Mouse (Mus musculus): ENCODE measurements around the gene Cpa5. TPM values are rescaled to one million over a fixed set of nuclear protein-coding genes. Genes with fewer than 3 reads are reported as not detected.

Cpa5 gene
- polyA plus RNA-seq, 1 experiment from 2014 or later = not detected

DNA sequence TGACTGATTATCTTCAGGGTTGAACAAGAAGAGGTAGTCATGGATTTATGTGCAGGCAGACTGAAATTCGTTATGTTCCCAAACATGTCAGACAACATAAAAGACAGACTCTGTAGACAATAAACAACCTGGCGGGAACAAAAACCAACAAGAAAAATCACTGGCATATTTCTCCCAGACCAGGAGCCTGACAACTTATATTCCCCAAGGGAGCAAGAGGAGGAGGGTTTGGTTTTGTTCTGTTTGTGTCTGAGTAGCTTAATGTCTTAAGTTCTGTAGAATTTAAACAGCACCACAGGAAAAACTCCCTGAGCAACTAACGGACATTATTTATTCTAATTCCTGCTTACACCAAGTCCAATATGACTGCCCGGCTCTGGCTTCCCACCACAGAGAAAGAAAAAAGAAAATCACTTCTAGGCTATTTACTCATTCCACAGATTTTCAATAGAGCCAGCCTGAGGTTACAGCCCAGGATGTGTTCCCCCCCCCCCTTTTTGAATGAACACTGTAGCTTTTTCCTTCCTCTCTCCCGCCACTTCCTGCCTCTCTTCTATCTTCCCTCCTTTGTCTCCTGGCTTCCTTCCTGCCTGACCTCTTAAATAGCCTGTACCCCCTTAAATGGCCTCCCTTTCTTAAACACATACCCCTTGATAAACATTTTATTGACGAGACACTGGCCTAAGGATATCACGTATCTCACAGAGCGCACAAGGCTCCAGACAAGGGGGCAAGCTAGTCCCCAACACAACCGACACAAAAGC is 41.8 kb downstream of the Cpa5 start:
- 55% methylated on average over 9 of the region's 9 CpGs for WGBS
- H3K9ac ChIP-seq (ENCODE audit: low read depth, low read length) = no peak overlapping the region
- H3K4me2 ChIP-seq (replicated peaks; ENCODE audit: low read depth) = no peak overlapping the region
- no peaks in the 10 kb centered on the region for H3K4me1 ChIP-seq (replicated peaks; ENCODE audit: control insufficient read depth, insufficient read depth, low read length)
- TF ChIP-seq CTCF (IDR thresholded peaks at IDR 0.05; ENCODE audit: low read depth) = no peak
- H3K36me3 ChIP-seq (ENCODE audit: control insufficient read depth, insufficient read depth) = no peaks in the 10 kb centered on the region
- H3K4me3 ChIP-seq (ENCODE audit: low read depth, low read length) = no peak overlapping the region
- no peaks in the 10 kb centered on the region for H3K27me3 ChIP-seq (replicated peaks; ENCODE audit: control insufficient read depth, insufficient read depth, low read length)
- no peak overlapping the region for H3K27ac ChIP-seq (ENCODE audit: low read depth, low read length)
- no peak for ATAC-seq
- no peaks in the 10 kb centered on the region for H3K9me3 ChIP-seq (ENCODE audit: control insufficient read depth)

DNA sequence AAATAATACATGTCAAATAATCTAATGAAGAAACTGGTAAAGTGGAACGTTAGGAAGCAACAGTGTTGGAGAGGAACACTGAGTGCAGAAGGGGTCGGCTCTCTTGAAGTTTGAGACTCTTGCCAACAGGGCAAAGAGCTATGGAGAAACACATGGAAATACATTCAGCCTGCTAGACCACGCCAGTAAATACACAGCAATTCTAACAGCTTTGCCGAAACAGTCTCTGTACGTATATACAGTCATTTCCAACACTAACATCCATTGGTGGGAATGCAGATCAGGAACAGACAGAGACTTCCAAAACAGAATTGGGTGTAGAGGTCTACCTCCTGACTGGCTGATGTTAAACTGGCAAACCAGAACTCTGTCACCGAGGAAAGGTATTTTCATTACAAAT is 42.7 kb downstream of the Cpa5 start:
- no peak for TF ChIP-seq CTCF (IDR thresholded peaks at IDR 0.05; ENCODE audit: low read depth)
- no peak overlapping the region for H3K27ac ChIP-seq (ENCODE audit: low read depth, low read length)
- no peak overlapping the region for H3K4me3 ChIP-seq (ENCODE audit: low read depth, low read length)
- no peaks in the 10 kb centered on the region for H3K27me3 ChIP-seq (replicated peaks; ENCODE audit: control insufficient read depth, insufficient read depth, low read length)
- H3K4me2 ChIP-seq (replicated peaks; ENCODE audit: low read depth) = no peak overlapping the region
- no peaks in the 10 kb centered on the region for H3K4me1 ChIP-seq (replicated peaks; ENCODE audit: control insufficient read depth, insufficient read depth, low read length)
- H3K9me3 ChIP-seq (ENCODE audit: control insufficient read depth) = no peaks in the 10 kb centered on the region
- ATAC-seq = no peak
- no peak overlapping the region for H3K9ac ChIP-seq (ENCODE audit: low read depth, low read length)
- no peaks in the 10 kb centered on the region for H3K36me3 ChIP-seq (ENCODE audit: control insufficient read depth, insufficient read depth)
- 65% methylated on average over 6 of the region's 6 CpGs for WGBS

DNA sequence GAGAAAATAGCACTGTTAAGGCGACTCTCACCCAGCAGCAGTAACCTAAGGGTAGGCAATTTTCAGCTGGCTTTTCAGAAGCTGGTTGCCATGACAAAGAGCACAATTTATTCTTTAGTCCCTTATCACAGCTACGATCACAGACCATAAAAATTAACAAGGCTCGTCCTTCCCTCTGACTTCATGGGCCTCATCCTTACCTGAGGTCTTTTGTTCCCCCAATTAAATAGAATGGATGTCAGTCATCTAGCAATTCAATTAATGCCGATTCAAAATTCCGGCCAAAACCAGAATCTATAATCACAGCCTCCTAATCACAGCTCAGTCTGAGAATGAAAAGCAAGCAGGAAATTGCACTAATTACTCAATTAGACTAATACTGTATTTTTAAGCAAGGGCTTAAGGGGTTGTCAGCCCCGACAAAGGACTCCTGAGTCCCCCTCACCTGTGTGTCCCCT is 43.6 kb downstream of the Cpa5 start:
- H3K9me3 ChIP-seq (ENCODE audit: control insufficient read depth) = no peaks in the 10 kb centered on the region
- no peak overlapping the region for H3K4me3 ChIP-seq (ENCODE audit: low read depth, low read length)
- H3K36me3 ChIP-seq (ENCODE audit: control insufficient read depth, insufficient read depth) = no peaks in the 10 kb centered on the region
- no peak overlapping the region for H3K27ac ChIP-seq (ENCODE audit: low read depth, low read length)
- H3K4me1 ChIP-seq (replicated peaks; ENCODE audit: control insufficient read depth, insufficient read depth, low read length) = no peaks in the 10 kb centered on the region
- H3K27me3 ChIP-seq (replicated peaks; ENCODE audit: control insufficient read depth, insufficient read depth, low read length) = no peaks in the 10 kb centered on the region
- H3K9ac ChIP-seq (ENCODE audit: low read depth, low read length) = no peak overlapping the region
- WGBS = 46% methylated on average over 6 of the region's 6 CpGs
- TF ChIP-seq CTCF (IDR thresholded peaks at IDR 0.05; ENCODE audit: low read depth) = no peak
- no peak for ATAC-seq
- H3K4me2 ChIP-seq (replicated peaks; ENCODE audit: low read depth) = no peak overlapping the region

DNA sequence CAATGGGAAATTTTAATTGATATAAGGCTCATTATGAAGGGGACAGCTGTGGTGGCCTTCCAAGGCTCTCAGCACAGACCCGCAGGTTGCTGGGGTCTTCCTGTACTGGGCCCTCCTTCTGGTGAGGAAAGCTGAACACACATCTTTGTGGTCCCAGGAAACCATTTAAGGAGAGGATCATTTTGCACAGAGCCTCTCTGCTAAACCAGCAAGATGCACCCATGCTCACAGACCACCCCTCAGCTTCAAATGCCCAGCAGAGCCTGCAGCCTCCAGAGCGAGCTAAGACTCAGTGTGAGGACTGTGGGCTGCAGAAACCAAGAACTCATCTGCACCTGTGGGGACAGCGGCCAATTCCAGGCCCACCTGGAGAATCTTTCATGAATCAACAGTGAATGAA is 44.1 kb downstream of the Cpa5 start:
- Histone ChIP-seq H3K4me3 (ENCODE audit: low read depth, low read length) (no peak overlapping the region), H3K9ac (ENCODE audit: low read depth, low read length) (no peak overlapping the region), H3K4me2 (replicated peaks; ENCODE audit: low read depth) (no peak overlapping the region), H3K27me3 (replicated peaks; ENCODE audit: control insufficient read depth, insufficient read depth, low read length) (no peaks in the 10 kb centered on the region), H3K36me3 (ENCODE audit: control insufficient read depth, insufficient read depth) (no peaks in the 10 kb centered on the region), H3K4me1 (replicated peaks; ENCODE audit: control insufficient read depth, insufficient read depth, low read length) (no peaks in the 10 kb centered on the region), H3K9me3 (ENCODE audit: control insufficient read depth) (no peaks in the 10 kb centered on the region), H3K27ac (ENCODE audit: low read depth, low read length) (no peak overlapping the region)
- 86% methylated on average over 3 of the region's 3 CpGs for WGBS
- no peak for TF ChIP-seq CTCF (IDR thresholded peaks at IDR 0.05; ENCODE audit: low read depth)
- ATAC-seq = no peak

DNA sequence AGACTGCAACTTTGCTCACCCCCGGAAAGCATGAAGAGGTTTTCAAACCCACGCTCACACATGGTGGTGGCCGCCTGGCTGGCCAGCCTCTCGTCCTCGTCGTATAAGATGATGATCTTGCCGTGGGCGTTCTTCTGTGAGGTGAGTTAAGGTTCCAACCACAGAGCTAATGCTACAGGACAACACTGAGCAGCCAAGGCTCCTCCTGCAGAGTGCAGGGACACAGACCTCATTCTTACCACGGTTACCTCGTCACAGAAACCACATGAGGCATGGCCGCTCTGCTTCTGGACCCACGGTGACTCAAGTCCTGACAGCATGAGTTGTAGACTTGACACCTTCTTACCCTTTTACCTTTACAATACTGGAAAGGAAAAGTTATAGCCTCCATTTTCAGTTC is 46.5 kb downstream of the Cpa5 start:
- Histone ChIP-seq H3K4me3 (ENCODE audit: low read depth, low read length) (no peak overlapping the region), H3K27me3 (replicated peaks; ENCODE audit: control insufficient read depth, insufficient read depth, low read length) (no peaks in the 10 kb centered on the region), H3K9ac (ENCODE audit: low read depth, low read length) (no peak overlapping the region), H3K4me1 (replicated peaks; ENCODE audit: control insufficient read depth, insufficient read depth, low read length) (no peaks in the 10 kb centered on the region), H3K4me2 (replicated peaks; ENCODE audit: low read depth) (no peak overlapping the region), H3K27ac (ENCODE audit: low read depth, low read length) (no peak overlapping the region), H3K36me3 (ENCODE audit: control insufficient read depth, insufficient read depth) (no peaks in the 10 kb centered on the region), H3K9me3 (ENCODE audit: control insufficient read depth) (no peaks in the 10 kb centered on the region)
- WGBS = 94% methylated on average over 12 of the region's 12 CpGs
- ATAC-seq = no peak
- no peak for TF ChIP-seq CTCF (IDR thresholded peaks at IDR 0.05; ENCODE audit: low read depth)

DNA sequence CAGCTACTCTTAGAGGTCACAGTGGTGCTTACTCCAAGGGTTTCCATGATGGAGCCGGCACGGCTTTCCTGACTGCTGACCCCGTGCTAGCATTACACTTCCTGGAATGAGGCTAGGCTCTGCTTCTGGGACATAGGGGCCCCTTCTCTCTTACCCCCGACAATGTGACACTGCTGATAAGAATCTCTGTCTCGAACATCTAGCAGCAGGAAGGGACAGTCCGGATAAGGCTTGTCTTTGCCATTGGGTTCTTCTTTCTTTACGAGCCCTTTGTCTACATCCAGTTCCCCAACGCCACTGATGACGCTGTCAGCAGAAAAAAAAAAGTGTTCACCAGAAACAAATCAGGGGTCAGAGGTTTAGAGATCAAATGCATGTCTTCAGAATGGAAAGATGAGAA is 47.8 kb downstream of the Cpa5 start:
- Histone ChIP-seq H3K27me3 (replicated peaks; ENCODE audit: control insufficient read depth, insufficient read depth, low read length) (no peaks in the 10 kb centered on the region), H3K9ac (ENCODE audit: low read depth, low read length) (no peak overlapping the region), H3K4me3 (ENCODE audit: low read depth, low read length) (no peak overlapping the region), H3K36me3 (ENCODE audit: control insufficient read depth, insufficient read depth) (no peaks in the 10 kb centered on the region), H3K4me1 (replicated peaks; ENCODE audit: control insufficient read depth, insufficient read depth, low read length) (no peaks in the 10 kb centered on the region), H3K27ac (ENCODE audit: low read depth, low read length) (no peak overlapping the region), H3K9me3 (ENCODE audit: control insufficient read depth) (no peaks in the 10 kb centered on the region), H3K4me2 (replicated peaks; ENCODE audit: low read depth) (no peak overlapping the region)
- no peak for ATAC-seq
- 72% methylated on average over 9 of the region's 9 CpGs for WGBS
- TF ChIP-seq CTCF (IDR thresholded peaks at IDR 0.05; ENCODE audit: low read depth) = no peak

All from intestine, postnatal 0 days (tissue).